In the genomic region with DNA sequence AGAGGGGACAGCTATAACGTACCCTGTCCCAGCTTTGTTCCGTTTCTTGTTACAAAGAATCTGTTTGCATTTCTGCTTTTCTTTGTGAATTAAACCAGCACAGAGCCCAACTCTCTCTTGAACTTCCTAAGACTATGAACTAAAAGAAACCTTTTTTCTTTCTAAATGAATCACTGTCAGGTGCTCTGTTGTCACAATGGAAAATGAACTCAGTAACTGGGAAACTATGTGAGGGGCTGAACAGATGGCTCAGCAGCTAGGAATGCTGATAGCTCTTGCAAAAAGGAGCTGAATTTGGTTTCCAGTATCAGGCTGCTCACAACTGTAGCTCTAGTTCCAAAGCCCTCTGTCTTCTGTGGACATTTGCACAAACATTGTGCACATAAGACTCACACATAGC, we compare ENCODE assay signal across 25 mouse cellular contexts. TPM values are rescaled to one million over a fixed set of nuclear protein-coding genes. Genes with fewer than 3 reads are reported as not detected.
DNase-seq lines count a peak whose midpoint lies in the region; ATAC-seq and TF ChIP-seq lines count a peak whose summit lies in the region.
"Had no signal": no experiment of that assay in that cellular context is flagged by ENCODE, and none has a peak within 500 bp of the region (broad histone marks: within the 10 kb centered on the region; RNA-seq: fewer than 3 reads in every experiment).

No protein-coding gene starts in this region.

- no peaks in the 10 kb centered on the region for H3K4me1 ChIP-seq in brown adipose tissue, adult 24 weeks (ENCODE audit: control insufficient read depth, insufficient read depth, insufficient read length, low read length)
- no peaks in the 10 kb centered on the region for H3K4me1 ChIP-seq in limb, embryonic 10.5 days
- no peaks in the 10 kb centered on the region for H3K4me1 ChIP-seq in kidney, embryonic 16.5 days (ENCODE audit: insufficient read depth, low read length)
- H3K4me1 ChIP-seq: embryonic facial prominence, embryonic 10.5 days; forebrain, embryonic 10.5 days; heart, embryonic 15.5 days; hindbrain, embryonic 13.5 days had no signal

- H3ac ChIP-seq in C2C12 (ENCODE audit: control insufficient read depth, insufficient read length, low read depth), result no peak overlapping the region

- H3K9me3 ChIP-seq in limb, embryonic 10.5 days (replicated peaks), result no peaks in the 10 kb centered on the region
- no peaks in the 10 kb centered on the region for H3K9me3 ChIP-seq in kidney, embryonic 16.5 days (ENCODE audit: low read length)
- H3K9me3 ChIP-seq: embryonic facial prominence, embryonic 10.5 days; forebrain, embryonic 10.5 days; heart, embryonic 15.5 days; hindbrain, embryonic 13.5 days; intestine, embryonic 15.5 days had no signal

- no peaks in the 10 kb centered on the region for H3K79me3 ChIP-seq in C2C12 (ENCODE audit: low read depth)

- H3K9ac ChIP-seq in kidney, embryonic 16.5 days (replicated peaks; ENCODE audit: low read length), result no peak overlapping the region
- H3K9ac ChIP-seq: heart, embryonic 15.5 days; hindbrain, embryonic 13.5 days; intestine, embryonic 15.5 days had no signal

- no peak for ATAC-seq in megakaryocyte-erythroid progenitor cell, adult 5-6 weeks (replicated peaks; ENCODE audit: low FRiP score, low TSS enrichment, poor library complexity, severe bottlenecking)
- ATAC-seq in kidney, embryonic 16.5 days (ENCODE audit: low FRiP score, low TSS enrichment), result no peak
- ATAC-seq: activated CD4-positive, CD25-positive, alpha-beta regulatory T cell, adult 4 months; forebrain, embryonic 14.5 days; intestine, embryonic 15.5 days had no signal

- no peaks in the 10 kb centered on the region for H3K79me2 ChIP-seq in C2C12 (ENCODE audit: control insufficient read depth, insufficient read depth)

- H3K27ac ChIP-seq in brown adipose tissue, adult 24 weeks (replicated peaks; ENCODE audit: low read depth, low read length), result peak overlapping the region; percentile 23
- H3K27ac ChIP-seq in limb, embryonic 10.5 days, result no peak overlapping the region
- no peak overlapping the region for H3K27ac ChIP-seq in kidney, embryonic 16.5 days (ENCODE audit: low read length)
- H3K27ac ChIP-seq: embryonic facial prominence, embryonic 10.5 days; forebrain, embryonic 10.5 days; heart, embryonic 15.5 days; hindbrain, embryonic 13.5 days; intestine, embryonic 15.5 days had no signal

- H3K36me3 ChIP-seq in C2C12 (ENCODE audit: control insufficient read depth, insufficient read depth), result no peaks in the 10 kb centered on the region
- no peaks in the 10 kb centered on the region for H3K36me3 ChIP-seq in limb, embryonic 10.5 days
- H3K36me3 ChIP-seq in kidney, embryonic 16.5 days (ENCODE audit: insufficient read depth, low read length), result no peaks in the 10 kb centered on the region
- H3K36me3 ChIP-seq: embryonic facial prominence, embryonic 10.5 days; forebrain, embryonic 10.5 days; heart, embryonic 15.5 days; hindbrain, embryonic 13.5 days; intestine, embryonic 15.5 days had no signal

- 95% methylated on average over 2 of the region's 2 CpGs for WGBS in limb, embryonic 10.5 days
- WGBS in kidney, embryonic 16.5 days, result 84% methylated on average over 2 of the region's 2 CpGs

- H3K4me2 ChIP-seq in kidney, embryonic 16.5 days (replicated peaks; ENCODE audit: low read depth, low read length), result no peak overlapping the region
- H3K4me2 ChIP-seq: heart, embryonic 11.5 days; heart, embryonic 15.5 days; hindbrain, embryonic 13.5 days; intestine, embryonic 15.5 days had no signal

- no peaks in the 10 kb centered on the region for H3K27me3 ChIP-seq in C2C12 (ENCODE audit: control insufficient read depth, insufficient read depth, insufficient read length)
- H3K27me3 ChIP-seq in limb, embryonic 10.5 days (ENCODE audit: low read depth, poor library complexity, severe bottlenecking), result no peaks in the 10 kb centered on the region
- H3K27me3 ChIP-seq in kidney, embryonic 16.5 days (ENCODE audit: insufficient read depth, low read length), result no peaks in the 10 kb centered on the region
- H3K27me3 ChIP-seq: heart, embryonic 15.5 days; hindbrain, embryonic 13.5 days; intestine, embryonic 15.5 days had no signal

- H3K4me3 ChIP-seq in C2C12 (ENCODE audit: insufficient read depth, poor library complexity, severe bottlenecking), result no peak overlapping the region
- H3K4me3 ChIP-seq in brown adipose tissue, adult 24 weeks (ENCODE audit: insufficient read depth, low read depth, low read length), result no peak overlapping the region
- no peak overlapping the region for H3K4me3 ChIP-seq in limb, embryonic 10.5 days
- H3K4me3 ChIP-seq in kidney, embryonic 16.5 days (ENCODE audit: low read length), result no peak overlapping the region
- H3K4me3 ChIP-seq: embryonic facial prominence, embryonic 10.5 days; erythroblast, embryonic 14.5 days; forebrain, embryonic 10.5 days; heart, embryonic 15.5 days; hindbrain, embryonic 13.5 days; intestine, embryonic 15.5 days had no signal

- DNase-seq in 3134 (ENCODE audit: extremely low read depth, insufficient read length, low spot score) (peak; percentile 59), NIH3T3 (ENCODE audit: low read depth) (peak; percentile 72)
- no peak for DNase-seq in limb, embryonic 10.5 days (ENCODE audit: low spot score)
- DNase-seq in cerebellum, adult 8-10 months, result no peak
- DNase-seq: adrenal gland, postnatal 14 days; B cell, adult 2 months; cerebellum, adult 11-12 months; cerebellum, postnatal 10 days; gastrocnemius, postnatal 10 days; heart, adult 18-20 months; heart, postnatal 14 days; kidney, adult 18-20 months had no signal

- no peak for TF ChIP-seq CTCF in C2C12 (IDR thresholded peaks at IDR 0.05; ENCODE audit: control insufficient read depth, insufficient read depth, insufficient read length)

TF ChIP-seq in C2C12, 6 proteins besides CTCF, POLR2A, EP300 and RAD21:
- no peak for TF ChIP-seq FOSL1 (IDR thresholded peaks at IDR 0.05; ENCODE audit: insufficient read depth, low read length, poor library complexity, severe bottlenecking)
- peak; percentile 31 for TF ChIP-seq MYOD1 (IDR thresholded peaks at IDR 0.05; ENCODE audit: control insufficient read depth, insufficient read length, low read depth)
- no peak for TF ChIP-seq USF1 (IDR thresholded peaks at IDR 0.05; ENCODE audit: low read depth)
- TF ChIP-seq MYOG (IDR thresholded peaks at IDR 0.05; ENCODE audit: control insufficient read depth, extremely low read depth, insufficient read length), result no peak
- TF ChIP-seq MAX (IDR thresholded peaks at IDR 0.05), result no peak
TF ChIP-seq in C2C12: peak in this region for 1.

RNA-seq across cellular contexts. Expression of gene Lgals3, which starts 16.6 kb away (rescaled TPM):
- 1,338 TPM for polyA plus RNA-seq in C2C12 (2012; fragmentation: generic; extraction: Trizol)
- polyA plus RNA-seq in brown adipose tissue, adult 24 weeks (2012; ENCODE audit: insufficient read depth, insufficient read length, missing spikeins), result 11.3 and 22.2 TPM in 2 replicates
- polyA plus RNA-seq in limb, embryonic 10.5 days (2016; fragmentation: Nextera tagmentation; extraction: Ambion mirVana), result 0.46 and 0.49 TPM in 2 replicates
- total RNA-seq in megakaryocyte-erythroid progenitor cell, adult 5-6 weeks (2014; fragmentation: Nextera tagmentation), result 0.92 and 5.8 TPM in 2 replicates
- not detected in 2 replicates for total RNA-seq in megakaryocyte-erythroid progenitor cell, adult 5-6 weeks (2017)
- polyA plus RNA-seq in kidney, embryonic 16.5 days (2015; fragmentation: Nextera tagmentation; extraction: Ambion mirVana), result 30.1 and 37.6 TPM in 2 replicates

RNA-seq across cellular contexts. Expression of gene Mapk1ip1l, which starts 52.9 kb away (rescaled TPM):
- polyA plus RNA-seq in C2C12 (2012; fragmentation: generic; extraction: Trizol), result 42.8 TPM
- polyA plus RNA-seq in brown adipose tissue, adult 24 weeks (2012; ENCODE audit: insufficient read depth, insufficient read length, missing spikeins), result 13.5 and 14.6 TPM in 2 replicates
- polyA plus RNA-seq in limb, embryonic 10.5 days (2016; fragmentation: Nextera tagmentation; extraction: Ambion mirVana), result 136 and 141 TPM in 2 replicates
- total RNA-seq in megakaryocyte-erythroid progenitor cell, adult 5-6 weeks (2014; fragmentation: Nextera tagmentation), result 82.4 and 115 TPM in 2 replicates
- total RNA-seq in megakaryocyte-erythroid progenitor cell, adult 5-6 weeks (2017), result 46.1 and 59.3 TPM in 2 replicates
- polyA plus RNA-seq in kidney, embryonic 16.5 days (2015; fragmentation: Nextera tagmentation; extraction: Ambion mirVana), result 71.7 and 84.3 TPM in 2 replicates

Comparison
In these comparisons a context has a peak if more than half of its experiments do, and no peak if none do; other contexts are left out.
1. DNase-seq: peak in 3134 (single experiment) and NIH3T3 (single experiment); none in limb, embryonic 10.5 days (single experiment) and cerebellum, adult 8-10 months (single experiment).
2. RNA of gene Lgals3, which starts 16.6 kb away (polyA plus RNA-seq): 1,338 TPM in C2C12 (single experiment); 30.1 to 37.6 TPM in kidney, embryonic 16.5 days, 11.3 to 22.2 TPM in brown adipose tissue, adult 24 weeks and 0.46 to 0.49 TPM in limb, embryonic 10.5 days; every median in the first group is over 10 times any median in the second.